Mouse (Mus musculus) midbrain, embryonic 10.5 days (tissue): ENCODE measurements at regions not wholly inside any gene's neighbourhood (a gene's known extent, or its start where the extent isn't known, plus 50 kb on each side); places are given as distances from the start of the nearest gene placed in this dataset.

ENCODE experiments used
- DNase-seq: peaks from one replicate; pipeline ENCODE4 v3.0.0-alpha.2; 2017; ENCODE audit warnings: low spot score
- H3K27ac ChIP-seq: fragments of 300-500 bp; sonication (generic); replicated peaks from 2 replicates; pipeline ENCODE4 v1.5.1; 2016; ENCODE audit warnings: mild to moderate bottlenecking
- H3K27me3 ChIP-seq: fragments of 300-500 bp; sonication (generic); 2 replicates; pipeline ENCODE4 v1.6.1; 2016; ENCODE audit warnings: low read depth, mild to moderate bottlenecking; ENCODE audit not compliant: poor library complexity, severe bottlenecking
- H3K36me3 ChIP-seq: fragments of 300-500 bp; sonication (generic); 2 replicates; pipeline ENCODE4 v1.6.1; 2016; ENCODE audit warnings: mild to moderate bottlenecking, moderate library complexity
- H3K4me1 ChIP-seq: fragments of 300-500 bp; sonication (generic); 2 replicates; pipeline ENCODE4 v1.6.1; 2016
- H3K4me3 ChIP-seq: fragments of 300-500 bp; sonication (generic); 2 replicates; pipeline ENCODE4 v1.5.1; 2016; ENCODE audit warnings: mild to moderate bottlenecking, moderate library complexity
- H3K9me3 ChIP-seq: fragments of 300-500 bp; sonication (generic); replicated peaks from 2 replicates; pipeline ENCODE4 v1.6.1; 2016; ENCODE audit warnings: mild to moderate bottlenecking
- WGBS: fragments of 180-500 bp; shearing (Covaris S2); methylation state at CpG from one replicate; pipeline ENCODE4 v1.1.7; 2016; 5-methylcytosine and 5-hydroxymethylcytosine counted together

DNA sequence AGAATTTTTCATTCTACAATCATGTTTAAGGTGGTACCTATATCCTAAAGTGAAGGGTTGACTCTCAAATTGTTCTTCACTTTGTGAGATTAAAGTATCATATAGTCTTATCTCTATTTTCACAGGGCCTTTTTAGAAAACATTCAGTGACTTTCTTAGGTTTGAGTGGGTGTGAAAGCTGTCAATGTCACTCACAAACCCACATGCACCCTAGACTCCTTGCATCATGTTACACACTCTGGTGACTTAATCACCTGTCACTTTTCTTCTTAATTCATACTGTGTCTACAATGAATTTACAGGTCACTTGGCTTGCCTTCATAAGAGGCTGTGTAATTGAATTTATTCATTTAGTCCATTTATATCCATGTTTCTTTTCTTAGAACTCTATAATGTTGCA, 1026.8 kb upstream of the Alcam start:
- Histone ChIP-seq H3K4me3 (no peak overlapping the region), H3K9me3 (no peaks in the 10 kb centered on the region), H3K4me1 (no peaks in the 10 kb centered on the region), H3K36me3 (no peaks in the 10 kb centered on the region), H3K27ac (no peak overlapping the region), H3K27me3 (no peaks in the 10 kb centered on the region)
- no peak for DNase-seq

DNA sequence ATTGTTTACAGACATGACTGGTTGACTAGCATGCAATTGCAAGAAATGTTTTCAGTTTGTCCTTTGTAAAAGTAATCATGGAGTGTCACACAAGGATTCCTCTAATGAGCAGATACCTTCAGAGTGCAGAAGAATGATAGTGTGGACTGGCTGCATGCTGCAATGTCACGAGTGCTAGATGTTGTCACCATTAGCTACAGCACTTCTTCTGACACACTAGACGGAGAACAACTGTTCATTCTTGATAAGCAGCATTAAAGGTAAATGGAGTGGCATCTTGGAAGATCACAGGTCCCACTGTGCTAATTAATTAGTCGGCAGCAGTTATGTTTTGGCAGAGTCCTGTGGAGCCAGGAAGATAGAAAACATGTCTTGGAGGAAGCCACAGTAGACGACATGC, 985.6 kb upstream of the Alcam start:
- Histone ChIP-seq H3K36me3 (no peaks in the 10 kb centered on the region), H3K4me1 (no peaks in the 10 kb centered on the region), H3K27ac (no peak overlapping the region), H3K27me3 (no peaks in the 10 kb centered on the region), H3K4me3 (no peak overlapping the region), H3K9me3 (no peaks in the 10 kb centered on the region)
- WGBS: 78% methylated on average over 4 of the region's 4 CpGs
- DNase-seq: no peak

DNA sequence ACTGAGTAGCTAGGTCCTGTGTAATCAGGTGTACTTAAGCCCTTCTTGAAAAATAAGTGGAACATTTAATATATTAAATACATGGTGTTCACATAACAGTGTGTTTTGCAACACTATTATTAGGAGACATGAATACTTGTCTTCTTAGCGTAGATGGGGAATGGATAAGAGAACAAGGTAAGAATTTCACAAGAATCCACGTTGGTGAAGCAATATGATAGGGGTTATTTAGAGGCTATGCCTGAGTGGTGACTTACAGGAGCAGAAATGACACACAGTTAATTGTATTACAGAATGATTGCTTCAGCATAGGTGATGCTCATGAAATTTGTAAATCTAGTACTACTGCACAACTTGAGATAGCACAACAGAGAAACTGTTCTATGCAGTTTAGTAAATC, 964.5 kb upstream of the Alcam start:
- Histone ChIP-seq H3K4me3 (no peak overlapping the region), H3K27ac (no peak overlapping the region), H3K9me3 (no peaks in the 10 kb centered on the region), H3K36me3 (no peaks in the 10 kb centered on the region), H3K27me3 (no peaks in the 10 kb centered on the region), H3K4me1 (no peaks in the 10 kb centered on the region)
- WGBS: 83% methylated on average over 2 of the region's 2 CpGs
- no peak for DNase-seq

DNA sequence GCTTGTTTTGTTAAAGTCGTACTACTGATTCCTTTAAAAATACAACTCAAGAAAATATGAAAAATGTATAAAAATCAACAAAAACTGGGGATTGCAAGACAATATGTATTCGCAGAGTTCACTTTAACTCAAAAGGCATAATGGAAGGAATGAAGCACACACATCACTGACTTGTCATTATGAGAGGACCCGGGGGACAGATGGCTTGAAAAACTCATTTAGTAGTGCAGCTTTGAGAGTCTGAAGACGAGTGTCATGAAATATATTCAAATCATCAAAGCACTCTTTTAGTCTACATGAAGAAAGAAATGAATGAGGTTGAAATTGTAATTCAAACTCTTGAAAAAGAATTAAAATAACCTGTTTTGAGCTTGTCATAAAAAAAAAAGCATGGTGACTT, 931.3 kb upstream of the Alcam start:
- Histone ChIP-seq H3K27ac (no peak overlapping the region), H3K36me3 (no peaks in the 10 kb centered on the region), H3K4me1 (no peaks in the 10 kb centered on the region), H3K4me3 (no peak overlapping the region), H3K9me3 (no peaks in the 10 kb centered on the region), H3K27me3 (no peaks in the 10 kb centered on the region)
- 86% methylated on average over 4 of the region's 4 CpGs for WGBS
- DNase-seq: no peak

DNA sequence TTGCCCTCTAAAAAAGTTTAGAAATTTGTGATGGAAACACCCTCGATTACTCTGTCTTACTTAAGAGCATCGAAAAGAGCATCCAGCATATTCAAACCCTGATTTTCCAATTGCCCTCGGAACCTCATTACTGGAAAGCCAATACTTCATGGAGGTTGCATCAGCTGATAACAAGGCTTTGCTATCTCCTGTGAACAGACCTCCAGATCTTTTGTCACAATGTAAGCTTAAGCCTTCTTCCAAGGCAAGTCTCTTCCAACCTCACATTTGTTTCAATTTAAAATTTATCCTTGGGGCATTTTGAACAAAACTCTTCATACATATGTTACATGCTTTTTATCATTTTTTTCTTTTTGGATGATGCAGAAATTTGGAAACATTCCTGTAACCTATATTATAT, 888.3 kb upstream of the Alcam start:
- 92% methylated on average over 3 of the region's 3 CpGs for WGBS
- Histone ChIP-seq H3K4me1 (no peaks in the 10 kb centered on the region), H3K27ac (no peak overlapping the region), H3K36me3 (no peaks in the 10 kb centered on the region), H3K9me3 (no peaks in the 10 kb centered on the region), H3K27me3 (no peaks in the 10 kb centered on the region), H3K4me3 (no peak overlapping the region)
- DNase-seq: no peak

DNA sequence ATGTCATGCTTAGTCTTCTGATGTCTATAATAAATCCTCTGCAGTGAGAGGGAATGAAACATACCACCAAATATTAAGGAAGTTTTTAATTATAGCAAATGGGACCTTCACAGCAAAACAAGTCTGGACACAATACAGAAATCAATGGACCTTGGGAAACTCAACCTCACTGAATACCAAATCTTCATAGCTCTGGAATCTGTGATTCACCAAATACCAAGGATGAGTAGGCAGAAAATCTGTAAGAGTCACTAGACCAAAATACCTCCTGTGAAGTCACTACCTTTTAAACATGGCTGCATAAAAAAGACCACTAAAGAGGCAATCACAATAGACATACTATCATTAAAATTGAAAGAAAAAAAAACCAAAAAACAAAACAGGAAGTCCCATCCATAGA, 872.5 kb upstream of the Alcam start:
- H3K4me1 ChIP-seq: no peaks in the 10 kb centered on the region
- H3K4me3 ChIP-seq: no peak overlapping the region
- H3K27ac ChIP-seq: no peak overlapping the region
- DNase-seq: no peak
- H3K36me3 ChIP-seq: no peaks in the 10 kb centered on the region
- no peaks in the 10 kb centered on the region for H3K9me3 ChIP-seq
- H3K27me3 ChIP-seq: no peaks in the 10 kb centered on the region

DNA sequence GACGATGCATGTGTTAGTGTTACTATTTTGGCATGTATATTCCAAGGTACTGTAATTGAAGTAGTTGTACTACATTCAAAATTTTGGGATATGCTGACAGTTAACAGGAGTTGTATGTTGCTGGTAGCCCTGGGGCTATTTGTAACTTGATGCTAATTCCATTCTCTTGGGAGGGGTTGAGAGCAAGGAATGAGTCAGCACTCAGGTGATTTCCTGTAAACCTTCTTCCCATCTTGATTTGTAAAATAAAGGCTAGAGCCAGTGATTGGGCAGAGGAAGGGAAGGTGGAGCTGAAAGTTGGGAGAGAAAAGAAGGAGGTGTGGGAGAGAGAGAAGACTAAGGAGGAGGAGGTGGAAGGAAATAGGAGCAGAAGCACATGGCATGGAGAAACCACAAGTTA, 838.2 kb upstream of the Alcam start:
- no peaks in the 10 kb centered on the region for H3K27me3 ChIP-seq
- H3K36me3 ChIP-seq: no peaks in the 10 kb centered on the region
- DNase-seq: no peak
- no peaks in the 10 kb centered on the region for H3K9me3 ChIP-seq
- no peak overlapping the region for H3K27ac ChIP-seq
- WGBS: 80% methylated on average over 1 of the region's 1 CpGs
- H3K4me1 ChIP-seq: no peaks in the 10 kb centered on the region
- H3K4me3 ChIP-seq: no peak overlapping the region

DNA sequence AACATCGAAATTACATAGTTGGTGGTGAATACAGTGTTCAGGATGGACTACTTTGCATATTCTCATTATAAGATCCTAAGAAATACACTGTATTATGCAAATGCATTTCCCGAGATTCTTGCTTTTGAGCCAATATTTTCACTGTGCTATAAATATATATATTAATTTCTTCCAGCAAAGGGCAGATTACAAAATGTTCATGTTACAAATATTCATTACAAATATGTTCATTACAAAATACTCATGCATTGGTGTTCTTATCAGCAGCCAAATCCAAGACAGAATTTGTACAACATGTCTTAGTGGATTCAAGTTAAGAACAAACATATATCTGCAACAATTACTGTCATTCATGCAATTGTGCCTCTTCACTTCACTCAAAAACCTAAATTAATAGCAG, 828.1 kb upstream of the Alcam start:
- no peak overlapping the region for H3K4me3 ChIP-seq
- no peaks in the 10 kb centered on the region for H3K27me3 ChIP-seq
- H3K27ac ChIP-seq: no peak overlapping the region
- 81% methylated on average over 2 of the region's 2 CpGs for WGBS
- DNase-seq: no peak
- H3K36me3 ChIP-seq: no peaks in the 10 kb centered on the region
- no peaks in the 10 kb centered on the region for H3K9me3 ChIP-seq
- H3K4me1 ChIP-seq: no peaks in the 10 kb centered on the region

DNA sequence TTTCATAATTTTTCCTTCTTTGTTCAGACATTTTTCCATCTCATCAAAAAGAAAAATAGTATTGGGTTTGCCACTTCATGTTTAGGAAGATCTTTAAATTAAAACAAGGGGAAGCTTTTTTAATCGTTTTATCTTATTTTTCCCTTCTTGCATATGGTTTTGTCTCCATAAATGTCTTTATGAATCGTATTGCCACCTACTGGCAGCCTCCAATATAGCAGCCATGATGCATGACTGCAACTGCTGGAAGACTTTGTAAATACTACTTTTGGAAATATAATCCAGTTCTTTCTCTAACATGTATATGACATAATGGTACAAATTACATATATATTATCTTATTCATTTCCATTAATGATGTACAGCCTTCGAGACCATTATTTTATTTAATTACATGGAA, 812.2 kb upstream of the Alcam start:
- WGBS: 40% methylated on average over 3 of the region's 3 CpGs
- Histone ChIP-seq H3K9me3 (no peaks in the 10 kb centered on the region), H3K4me3 (no peak overlapping the region), H3K27ac (no peak overlapping the region), H3K27me3 (no peaks in the 10 kb centered on the region), H3K4me1 (no peaks in the 10 kb centered on the region), H3K36me3 (no peaks in the 10 kb centered on the region)
- DNase-seq: peak; percentile 54

DNA sequence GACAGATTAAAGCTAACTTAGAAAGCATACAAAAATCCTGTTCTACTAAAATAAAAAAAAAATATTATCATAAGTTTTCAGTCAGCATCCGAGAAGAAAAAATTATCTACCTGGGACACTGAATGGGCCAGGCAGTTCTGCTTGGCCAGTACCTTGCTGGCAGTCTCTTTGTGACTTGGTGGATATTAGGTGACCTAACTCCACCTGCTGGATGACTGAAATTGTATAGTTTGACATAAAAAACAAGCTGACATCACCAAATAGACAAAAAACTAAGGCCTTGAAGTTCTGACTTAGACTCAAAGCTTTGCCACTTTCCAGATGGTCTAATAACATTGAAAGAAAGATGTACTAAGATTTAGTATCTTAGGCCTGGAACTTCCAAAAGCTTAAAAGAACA, 791.5 kb upstream of the Alcam start:
- DNase-seq: no peak
- H3K9me3 ChIP-seq: no peaks in the 10 kb centered on the region
- no peak overlapping the region for H3K27ac ChIP-seq
- no peaks in the 10 kb centered on the region for H3K27me3 ChIP-seq
- H3K4me3 ChIP-seq: no peak overlapping the region
- 82% methylated on average over 1 of the region's 1 CpGs for WGBS
- peaks cover 2% of the 10 kb centered on the region; the same call in 1 of the 2 replicates for H3K4me1 ChIP-seq
- H3K36me3 ChIP-seq: no peaks in the 10 kb centered on the region

DNA sequence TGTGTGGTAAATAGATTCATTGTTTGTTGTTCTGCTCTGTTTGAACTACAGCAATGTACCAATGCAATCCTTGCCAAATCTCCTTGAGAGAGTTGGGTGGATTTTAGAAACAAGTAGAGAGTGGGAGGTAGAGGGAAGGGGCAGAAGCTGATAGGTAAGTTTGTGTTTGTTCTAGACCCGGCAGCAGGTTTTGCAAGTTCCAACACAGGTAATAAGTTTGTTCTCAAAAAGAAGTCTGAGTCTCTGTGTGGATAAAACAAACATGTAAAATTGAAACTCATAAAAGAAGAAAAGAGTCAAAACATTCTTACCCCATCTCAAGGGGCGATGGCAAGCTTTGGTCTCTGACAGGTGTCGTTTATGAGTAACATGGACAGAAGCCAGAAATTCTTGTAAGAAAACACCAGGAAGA, 788.3 kb upstream of the Alcam start:
- Histone ChIP-seq H3K27ac (no peak overlapping the region), H3K36me3 (no peaks in the 10 kb centered on the region), H3K27me3 (no peaks in the 10 kb centered on the region), H3K4me1 (peaks cover 2% of the 10 kb centered on the region; the same call in 1 of the 2 replicates), H3K9me3 (no peaks in the 10 kb centered on the region), H3K4me3 (no peak overlapping the region)
- no peak for DNase-seq
- WGBS: 89% methylated on average over 3 of the region's 3 CpGs

DNA sequence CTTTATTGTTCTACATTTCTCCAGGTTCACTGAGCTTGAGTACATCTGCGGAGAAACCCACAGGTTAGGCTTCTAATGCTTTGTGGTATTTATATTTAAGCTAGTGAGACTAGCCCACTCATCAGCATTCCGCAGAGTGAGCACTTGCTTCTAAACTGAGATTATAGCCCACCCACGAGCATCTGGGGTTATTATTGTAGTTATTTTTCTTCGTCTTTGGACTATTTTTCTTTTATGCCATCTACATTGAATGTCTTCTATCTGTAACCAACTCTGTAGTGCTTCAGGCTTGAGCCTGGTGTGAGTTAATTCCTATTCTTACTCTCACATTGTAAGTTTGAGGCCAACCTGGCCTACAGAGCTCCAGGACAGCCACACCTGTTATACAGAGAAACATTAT, 765.0 kb upstream of the Alcam start:
- no peak overlapping the region for H3K4me3 ChIP-seq
- WGBS: 83% methylated on average over 4 of the region's 4 CpGs
- H3K9me3 ChIP-seq: no peaks in the 10 kb centered on the region
- H3K36me3 ChIP-seq: no peaks in the 10 kb centered on the region
- no peak for DNase-seq
- no peaks in the 10 kb centered on the region for H3K27me3 ChIP-seq
- H3K27ac ChIP-seq: no peak overlapping the region
- no peaks in the 10 kb centered on the region for H3K4me1 ChIP-seq

DNA sequence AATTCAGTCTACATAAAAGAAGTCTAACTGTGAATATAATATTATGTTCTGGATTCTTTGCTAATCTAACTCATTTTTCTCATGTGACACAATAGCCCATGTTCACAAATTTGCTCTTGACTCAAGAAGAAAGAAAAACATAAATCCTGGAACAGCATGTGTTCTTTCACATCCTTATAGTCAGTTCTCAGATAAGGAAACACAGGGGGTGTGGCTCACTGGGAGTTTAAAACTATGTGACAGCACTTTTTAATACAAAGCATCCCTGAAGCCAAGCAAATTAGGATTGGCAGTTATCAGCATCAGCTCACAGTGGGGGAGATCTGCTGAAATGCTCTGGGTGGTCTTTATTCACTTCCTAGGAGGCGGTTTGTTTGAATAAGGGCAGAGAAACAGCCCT, 747.6 kb upstream of the Alcam start:
- Histone ChIP-seq H3K9me3 (no peaks in the 10 kb centered on the region), H3K36me3 (no peaks in the 10 kb centered on the region), H3K27me3 (no peaks in the 10 kb centered on the region), H3K4me3 (no peak overlapping the region), H3K27ac (no peak overlapping the region), H3K4me1 (no peaks in the 10 kb centered on the region)
- DNase-seq: no peak
- 39% methylated on average over 1 of the region's 1 CpGs for WGBS

DNA sequence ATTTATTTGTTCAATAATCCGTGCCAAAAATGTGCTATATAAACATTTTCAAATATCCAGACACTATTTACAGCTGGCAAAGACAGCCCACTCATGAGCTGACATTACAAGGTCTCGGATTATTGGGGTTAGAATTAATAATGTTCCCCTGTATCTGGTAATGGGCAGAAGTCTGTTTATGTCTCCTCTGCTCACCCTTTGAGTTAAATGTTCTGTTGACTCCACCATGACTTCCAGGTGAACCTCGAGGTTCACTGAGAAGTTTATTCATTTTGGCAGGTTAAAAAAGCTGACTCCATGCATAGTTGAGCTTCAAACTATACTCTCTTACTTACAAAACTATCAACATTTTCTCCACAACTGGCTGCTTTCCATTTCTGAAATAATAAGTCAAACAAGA, 732.6 kb upstream of the Alcam start:
- H3K36me3 ChIP-seq: no peaks in the 10 kb centered on the region
- H3K27ac ChIP-seq: no peak overlapping the region
- no peaks in the 10 kb centered on the region for H3K4me1 ChIP-seq
- WGBS: 75% methylated on average over 3 of the region's 3 CpGs
- H3K4me3 ChIP-seq: no peak overlapping the region
- DNase-seq: no peak
- no peaks in the 10 kb centered on the region for H3K9me3 ChIP-seq
- H3K27me3 ChIP-seq: no peaks in the 10 kb centered on the region
